Comparison of ENCODE assay signal across 9 mouse cellular contexts in genomic region chr16:59474788-59475187, GRCm38 (mm10). TPM values are rescaled to one million over a fixed set of nuclear protein-coding genes. Genes with fewer than 3 reads are reported as not detected.
DNase-seq lines count a peak whose midpoint lies in the region; ATAC-seq and TF ChIP-seq lines count a peak whose summit lies in the region.
"Had no signal": no experiment of that assay in that cellular context is flagged by ENCODE, and none has a peak within 500 bp of the region (broad histone marks: within the 10 kb centered on the region; RNA-seq: fewer than 3 reads in every experiment).

No protein-coding gene starts in this region.

- H3K9ac ChIP-seq in forebrain, embryonic 11.5 days (ENCODE audit: low read length), result no peak overlapping the region
- no peak overlapping the region for H3K9ac ChIP-seq in forebrain, embryonic 16.5 days (replicated peaks; ENCODE audit: low read depth, low read length)
- H3K9ac ChIP-seq: limb, embryonic 15.5 days had no signal

- 30% methylated on average over 1 of the region's 1 CpGs for WGBS in forebrain, embryonic 11.5 days
- 31% methylated on average over 1 of the region's 1 CpGs for WGBS in forebrain, embryonic 16.5 days
- WGBS in bone marrow, adult 2 months, result 23% methylated on average over 1 of the region's 1 CpGs

- TF ChIP-seq CTCF in bone marrow, adult 2 months (IDR thresholded peaks at IDR 0.05; ENCODE audit: control insufficient read depth, insufficient read depth, low read length), result peak; percentile 90

- H3K27ac ChIP-seq in forebrain, embryonic 11.5 days (ENCODE audit: low read depth, low read length), result no peak overlapping the region
- no peak overlapping the region for H3K27ac ChIP-seq in forebrain, embryonic 16.5 days (ENCODE audit: low read length)
- no peak overlapping the region for H3K27ac ChIP-seq in bone marrow, adult 2 months (ENCODE audit: control insufficient read depth, insufficient read depth, low read depth, low read length, poor library complexity)
- H3K27ac ChIP-seq: limb, embryonic 15.5 days had no signal

- H3K9me3 ChIP-seq in forebrain, embryonic 11.5 days (ENCODE audit: control insufficient read depth, low read length), result no peaks in the 10 kb centered on the region
- H3K9me3 ChIP-seq in forebrain, embryonic 16.5 days (ENCODE audit: control insufficient read depth, low read length), result no peaks in the 10 kb centered on the region
- H3K9me3 ChIP-seq: limb, embryonic 15.5 days had no signal

- no peak overlapping the region for H3K4me2 ChIP-seq in forebrain, embryonic 11.5 days (ENCODE audit: low read depth, low read length, severe bottlenecking)
- no peak overlapping the region for H3K4me2 ChIP-seq in forebrain, embryonic 16.5 days (ENCODE audit: low read length)
- H3K4me2 ChIP-seq: limb, embryonic 15.5 days had no signal

- H3K4me1 ChIP-seq in forebrain, embryonic 11.5 days (replicated peaks; ENCODE audit: control insufficient read depth, insufficient read depth, low read length), result no peaks in the 10 kb centered on the region
- H3K4me1 ChIP-seq in forebrain, embryonic 16.5 days (replicated peaks; ENCODE audit: control insufficient read depth, insufficient read depth, low read length), result 0 out of 2 replicates have a peak, but pooled peaks cover 3% of the 10 kb centered on the region
- no peaks in the 10 kb centered on the region; the same call in 1 of the 2 replicates for H3K4me1 ChIP-seq in bone marrow, adult 2 months (ENCODE audit: control insufficient read depth, insufficient read depth, low read length)

- H3K4me3 ChIP-seq in forebrain, embryonic 11.5 days (ENCODE audit: low read depth, low read length), result no peak overlapping the region
- no peak overlapping the region for H3K4me3 ChIP-seq in forebrain, embryonic 16.5 days (replicated peaks; ENCODE audit: low read length)
- no peak overlapping the region for H3K4me3 ChIP-seq in bone marrow, adult 2 months (replicated peaks; ENCODE audit: control insufficient read depth, low read depth, low read length)
- H3K4me3 ChIP-seq: limb, embryonic 15.5 days had no signal

- ATAC-seq in forebrain, embryonic 11.5 days (replicated peaks; ENCODE audit: low FRiP score), result no peak
- ATAC-seq in forebrain, embryonic 16.5 days, result no peak
- peak; percentile 49 for ATAC-seq in CD4-positive, CD25-positive, alpha-beta regulatory T cell, adult 4 months

- no peaks in the 10 kb centered on the region for H3K27me3 ChIP-seq in forebrain, embryonic 11.5 days (ENCODE audit: control insufficient read depth, insufficient read depth, low read length)
- no peaks in the 10 kb centered on the region for H3K27me3 ChIP-seq in forebrain, embryonic 16.5 days (replicated peaks; ENCODE audit: control insufficient read depth, insufficient read depth, low read length)
- H3K27me3 ChIP-seq: limb, embryonic 15.5 days had no signal

- no peak for TF ChIP-seq POLR2A in bone marrow, adult 2 months (IDR thresholded peaks at IDR 0.05; ENCODE audit: borderline replicate concordance, control insufficient read depth, low read depth, low read length)

- DNase-seq in forebrain, embryonic 11.5 days (ENCODE audit: low spot score), result peak; percentile 63
- DNase-seq in gastrocnemius, adult 18-20 months (ENCODE audit: low spot score), result peak; percentile 66
- peak; percentile 19 to 59 for DNase-seq in layer of hippocampus, adult 18-20 months (ENCODE audit: low spot score in 2 of 2)
- DNase-seq in lung, postnatal 25 days (ENCODE audit: low spot score), result peak; percentile 57
- peak; percentile 26 to 58 for DNase-seq in spleen, postnatal 14 days (ENCODE audit: low spot score in 2 of 2)

- no peaks in the 10 kb centered on the region for H3K36me3 ChIP-seq in forebrain, embryonic 11.5 days (ENCODE audit: control insufficient read depth, insufficient read depth, low read length)
- H3K36me3 ChIP-seq in forebrain, embryonic 16.5 days (ENCODE audit: control insufficient read depth, insufficient read depth), result no peaks in the 10 kb centered on the region

RNA-seq across cellular contexts. Expression of gene Riox2, which starts 3.2 kb away (rescaled TPM):
- 30.7 and 31.1 TPM in 2 replicates for polyA plus RNA-seq in forebrain, embryonic 11.5 days (2014; fragmentation: Nextera tagmentation; extraction: Ambion mirVana)
- 12.5 and 14.7 TPM in 2 replicates for polyA plus RNA-seq in forebrain, embryonic 16.5 days (2015; fragmentation: Nextera tagmentation; extraction: Ambion mirVana)
- polyA plus RNA-seq in CD4-positive, CD25-positive, alpha-beta regulatory T cell, adult 4 months (2017; shearing (Covaris generic)), result 100 to 1,000 TPM in 1 of 2 experiments, 10 to 100 TPM in 1; 85.6 to 101 TPM
- polyA plus RNA-seq in bone marrow, adult 2 months (2011; ENCODE audit: insufficient read depth, insufficient read length, low replicate concordance, missing spikeins), result 10.4 and 14.6 TPM in 2 replicates
- 10 to 100 TPM; 10.9 to 12.6 TPM for total RNA-seq in gastrocnemius, adult 18-20 months (2021)
- total RNA-seq in layer of hippocampus, adult 18-20 months (2021), result 10 to 100 TPM; 14.2 to 14.3 TPM
